Mouse (Mus musculus) heart, postnatal 14 days (tissue): ENCODE measurements around the gene Edn1. TPM values are rescaled to one million over a fixed set of nuclear protein-coding genes. Genes with fewer than 3 reads are reported as not detected.
A peak's percentile ranks its signal among the peaks of the same experiment; 100 is the strongest.

Experiments
- DNase-seq, 2 experiments: peaks; one replicate each; pipeline ENCODE4 v3.0.0; 2021 to 2022
- intact Hi-C: fragments of 180-260 bp; cut with DNase I; formaldehyde crosslinking; loops from one replicate; pipeline ENCODE4 v1.15.1; 2025
- long read RNA-seq, 2 experiments: library from polyadenylated mRNA; stranded (forward); transcript quantifications; one replicate each; pipeline ENCODE4 v2.0.0; 2021
- total RNA-seq, 2 experiments: library from RNA; stranded (reverse); gene quantifications; 2 replicates each; pipeline ENCODE4 v1.2.3; 2021

The Edn1 gene
- 1 to 10 TPM; 5.5 to 5.6 TPM for total RNA-seq
- long read RNA-seq, experiment 1, transcript Edn1-201 (5 exons, 2,139 nt): major isoform, 5 of 8 reads
- long read RNA-seq, experiment 1, partial matches to known transcripts: 1 of 8 reads
- long read RNA-seq, experiment 1, other reads (novel, unspliced or antisense): 2 of 8 reads
- long read RNA-seq, experiment 2, transcript Edn1-201 (5 exons, 2,139 nt): major isoform, 10 of 10 reads
- long read RNA-seq, experiment 2, partial matches to known transcripts: 0 of 10 reads
- long read RNA-seq, experiment 2, other reads (novel, unspliced or antisense): 0 of 10 reads

- intact Hi-C loops: loop anchor here (2.0 to 5.0 kb wide), 4 partner anchors 56 to 594 kb away; partner anchors contain the start of gene Hivep1
- DNase-seq: peak; percentile 66 to 68
Observed at GRCm38 (mm10) chr13:42301161-42301721, at the start of gene Edn1. Gene Edn1 (plus strand): TSS chr13:42301476.

GRCm38 (mm10) chr13:42253821-42254220 is 47.5 kb upstream of the Edn1 start:
- DNase-seq: no peak
- intact Hi-C loops: no loop called here

GRCm38 (mm10) chr13:42255105-42255504 is 46.2 kb upstream of the Edn1 start:
- intact Hi-C loops: no loop called here
- DNase-seq: no peak

DNA sequence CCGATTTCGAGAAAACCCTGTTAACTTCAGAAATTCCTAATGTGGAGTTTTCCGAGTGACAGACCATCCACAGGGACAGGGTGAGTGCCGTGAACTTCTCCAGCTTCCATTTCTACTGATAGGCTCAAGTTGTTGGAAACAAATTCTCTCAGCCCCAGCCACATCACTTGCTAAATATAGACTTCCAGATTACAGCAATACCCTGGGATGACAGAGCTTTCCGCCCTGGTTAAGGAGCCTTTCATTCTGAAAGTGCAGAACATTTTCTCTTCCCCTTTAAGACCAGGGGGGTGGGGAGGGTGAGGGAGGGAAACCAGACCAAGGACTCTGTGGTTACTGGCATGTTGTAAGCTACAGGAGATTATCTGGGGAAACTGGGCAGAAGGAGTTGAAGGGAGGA is 42.9 kb upstream of the Edn1 start:
- peak; percentile 31 to 50 for DNase-seq
- intact Hi-C loops: no loop called here

DNA sequence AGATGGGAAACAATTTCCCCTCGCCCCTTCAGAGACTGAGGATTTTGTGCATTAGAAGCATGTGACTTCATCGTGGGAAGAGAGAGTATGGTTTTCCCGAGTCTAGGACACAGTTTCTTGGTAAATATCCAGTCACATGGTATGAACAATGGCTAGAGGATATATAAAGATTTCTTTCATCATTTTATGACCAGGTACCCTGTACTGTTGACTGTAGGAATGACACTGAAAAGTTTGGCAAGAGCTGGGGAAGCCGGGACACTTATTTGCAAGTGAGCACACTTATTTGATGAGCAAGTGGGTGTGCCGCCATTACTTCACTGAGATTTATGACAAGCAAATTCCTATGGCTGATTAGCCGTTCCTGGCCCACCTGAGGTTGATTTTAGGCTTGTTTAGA is 40.6 kb upstream of the Edn1 start:
- no peak for DNase-seq
- intact Hi-C loops: no loop called here

DNA sequence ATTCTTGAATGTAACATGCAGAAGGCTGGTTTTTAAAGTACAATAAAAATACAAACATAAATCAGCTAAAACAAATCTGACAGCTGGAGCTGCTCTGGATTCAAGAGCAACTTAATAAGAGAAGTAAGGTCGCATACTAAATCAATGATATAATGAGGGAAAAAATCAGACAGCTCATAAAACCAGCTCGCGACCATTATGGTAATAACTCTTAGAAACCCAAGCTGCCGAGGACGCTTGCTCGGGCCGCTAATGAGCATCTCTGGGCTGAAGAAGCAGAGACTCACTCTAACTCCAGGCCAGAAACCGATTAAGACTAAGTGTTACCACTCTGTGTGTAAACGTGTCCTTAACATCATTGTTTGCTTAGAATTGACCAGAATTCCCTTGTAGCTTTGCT is 31.2 kb upstream of the Edn1 start:
- intact Hi-C loops: no loop called here
- DNase-seq: no peak

GRCm38 (mm10) chr13:42276774-42277454 is 24.4 kb upstream of the Edn1 start:
- intact Hi-C loops: no loop called here
- DNase-seq: no peak

DNA sequence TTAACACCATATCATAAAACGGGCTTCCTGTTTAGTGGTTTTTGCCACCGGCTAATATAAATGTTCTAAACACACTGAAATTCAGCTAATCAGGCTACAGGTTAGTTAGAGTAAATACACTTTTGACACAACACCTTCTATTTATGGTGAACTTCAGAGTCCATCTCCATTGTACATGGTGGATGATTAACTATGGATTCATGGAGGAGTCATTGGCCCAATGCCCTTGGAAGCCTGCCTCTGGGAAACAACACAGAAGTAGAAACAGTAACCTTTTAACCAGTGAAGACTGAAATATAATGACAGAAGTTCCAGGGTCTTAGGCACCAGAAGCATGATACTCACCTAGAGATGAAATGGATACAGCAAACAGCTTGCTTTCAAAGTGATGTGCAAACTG is 23.5 kb upstream of the Edn1 start:
- intact Hi-C loops: no loop called here

DNA sequence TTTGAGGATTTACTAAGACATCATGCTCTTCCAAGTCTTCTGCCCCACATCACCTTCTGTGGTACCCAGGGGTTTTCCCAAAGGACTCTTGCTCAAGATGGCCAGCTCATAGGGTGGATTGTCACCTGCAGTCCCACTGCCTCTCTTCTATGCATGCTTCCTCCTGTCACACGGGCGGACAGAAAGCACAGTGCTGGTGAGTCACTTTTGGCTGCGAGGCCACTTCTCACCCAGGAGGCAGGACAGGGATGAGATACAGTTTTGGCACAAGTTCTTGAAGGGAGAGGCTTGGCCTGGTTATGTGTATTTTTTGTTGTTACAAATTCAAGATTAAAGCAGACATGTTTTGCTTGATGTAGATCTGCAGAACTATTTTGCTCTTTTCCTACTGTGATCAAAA is 15.4 kb upstream of the Edn1 start:
- DNase-seq: peak in 1 of 2 experiments; percentile 38
- intact Hi-C loops: no loop called here

More for the DNA sequence above, 23.5 kb upstream of the Edn1 start:
- DNase-seq: no peak

DNA sequence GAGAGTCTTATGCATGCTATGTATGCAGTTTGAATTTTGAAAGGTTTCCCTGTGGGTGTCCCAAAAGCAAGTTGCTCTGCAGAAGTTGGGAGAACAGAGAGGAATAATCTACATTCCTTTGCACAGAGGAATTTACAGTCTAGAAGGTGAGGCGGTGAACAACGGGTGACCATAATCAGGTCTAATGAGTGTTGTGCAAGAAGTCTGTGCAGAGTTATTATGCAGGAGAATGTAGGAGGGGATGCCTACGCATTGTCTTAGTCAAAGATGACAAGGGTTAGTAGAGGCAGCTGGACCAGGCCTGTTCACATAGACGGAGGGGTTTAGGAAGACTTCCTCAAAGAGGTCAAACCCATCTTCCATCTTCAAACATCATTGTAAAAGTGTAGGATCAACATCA is 14.5 kb upstream of the Edn1 start:
- no peak for DNase-seq
- intact Hi-C loops: no loop called here

GRCm38 (mm10) chr13:42292593-42292992 is 8.7 kb upstream of the Edn1 start:
- no peak for DNase-seq
- intact Hi-C loops: no loop called here

- intact Hi-C loops: no loop called here
- DNase-seq: peak in 1 of 2 experiments; percentile 55
Observed at GRCm38 (mm10) chr13:42298302-42298701, 3.0 kb upstream of the Edn1 start.

DNA sequence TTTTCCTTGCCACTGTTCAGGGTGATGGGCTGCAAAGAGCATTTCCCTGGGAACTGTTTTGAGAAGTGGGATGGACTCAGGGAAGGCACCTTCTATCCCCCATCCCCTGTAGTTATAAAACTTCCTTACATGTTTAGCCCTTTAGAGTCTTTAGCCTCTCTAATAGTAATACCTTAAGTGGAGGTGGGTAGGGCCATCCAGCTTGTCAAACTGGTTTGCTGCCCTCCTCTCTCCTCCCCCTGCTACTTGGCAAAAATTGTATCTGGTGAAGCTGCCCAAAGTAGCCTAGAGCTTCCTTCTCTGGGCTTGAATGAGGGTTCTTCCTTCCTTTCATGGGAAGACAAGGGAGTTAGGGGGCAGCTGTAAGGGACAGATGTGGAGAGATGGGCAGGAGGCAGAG is 2.5 kb upstream of the Edn1 start:
- DNase-seq: peak in 1 of 2 experiments; percentile 19
- intact Hi-C loops: no loop called here

DNA sequence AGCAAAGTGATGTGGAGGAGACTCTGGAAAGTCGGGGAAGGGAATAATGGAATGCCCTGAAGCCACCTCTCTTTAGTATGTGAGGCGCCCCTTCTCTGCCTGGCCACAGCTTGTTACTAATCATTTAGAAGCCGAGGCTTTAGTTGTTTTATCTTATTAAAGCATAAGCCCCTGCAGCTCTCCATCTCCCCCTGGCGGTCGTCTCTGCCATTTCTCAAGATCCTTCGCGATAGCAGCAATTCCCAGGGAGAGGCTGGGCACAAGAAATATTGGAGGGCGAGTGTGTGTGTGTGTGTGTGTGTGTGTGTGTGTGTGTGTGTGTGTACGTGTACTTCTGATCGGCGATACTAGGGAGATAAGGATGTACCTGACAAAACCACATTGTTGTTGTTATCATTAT is 709 bp upstream of the Edn1 start:
- peak; percentile 86 to 91 for DNase-seq
- intact Hi-C loops: loop anchor here (1.0 to 5.0 kb wide), 5 partner anchors 56 to 657 kb away; partner anchors contain the start of gene Hivep1

DNA sequence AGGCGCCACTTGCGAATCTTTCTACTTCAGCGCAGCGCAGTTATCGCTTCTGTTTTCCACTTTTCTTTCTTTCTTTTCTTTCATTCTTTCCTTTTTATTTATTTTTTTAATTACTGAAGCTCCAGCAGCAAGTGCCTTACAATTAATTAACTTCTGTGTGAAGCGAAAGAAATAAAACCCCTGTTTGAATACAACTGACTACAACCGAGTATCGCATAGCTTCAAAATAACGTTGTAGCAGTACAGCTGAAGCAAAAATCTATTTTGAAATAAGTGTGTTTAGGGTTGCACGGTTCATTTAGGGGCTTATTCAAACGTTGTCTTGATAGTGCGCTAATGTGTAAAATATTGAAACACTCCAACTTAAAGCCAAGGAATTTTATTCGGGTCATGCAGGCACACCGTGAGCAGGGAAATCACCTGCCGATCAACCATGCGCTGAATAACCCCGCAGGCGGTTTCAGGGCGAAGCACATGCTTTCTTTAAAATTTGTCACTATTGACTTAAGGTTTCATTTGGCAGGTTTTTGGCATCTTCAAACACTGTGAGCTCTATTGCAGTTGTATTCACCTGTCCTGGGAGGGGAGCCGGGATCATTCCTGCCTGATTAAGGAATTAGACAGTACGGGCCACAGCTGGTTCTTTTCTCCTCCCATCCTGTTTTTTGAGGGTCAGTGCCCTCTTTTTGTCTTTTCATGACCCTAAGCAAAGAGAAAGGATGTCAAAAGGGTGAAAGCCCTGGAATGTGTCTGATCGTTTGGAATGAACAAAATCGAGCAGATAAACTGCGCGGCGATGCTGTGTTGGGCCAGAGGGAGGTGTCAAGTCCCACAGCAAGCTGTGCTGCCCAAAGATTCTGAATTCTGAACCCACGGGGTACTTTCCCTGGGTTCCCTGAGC is 935 bp downstream of the Edn1 start:
- intact Hi-C loops: loop anchor here (2.0 to 5.0 kb wide), 4 partner anchors 57 to 595 kb away; partner anchors contain the start of gene Hivep1
- DNase-seq: peak in 1 of 2 experiments; percentile 38

- intact Hi-C loops: loop anchor here (5.0 kb wide), 2 partner anchors 251 to 596 kb away; partner anchors contain the start of gene Hivep1
- peak in 1 of 2 experiments; percentile 39 for DNase-seq
Observed at GRCm38 (mm10) chr13:42303180-42303929, 2.1 kb downstream of the Edn1 start.

- peak in 1 of 2 experiments; percentile 16 for DNase-seq
- intact Hi-C loops: loop anchor here (1.0 to 5.0 kb wide), 3 partner anchors 252 to 597 kb away; partner anchors contain the start of gene Hivep1
Observed at GRCm38 (mm10) chr13:42304139-42304538, 2.9 kb downstream of the Edn1 start.

DNA sequence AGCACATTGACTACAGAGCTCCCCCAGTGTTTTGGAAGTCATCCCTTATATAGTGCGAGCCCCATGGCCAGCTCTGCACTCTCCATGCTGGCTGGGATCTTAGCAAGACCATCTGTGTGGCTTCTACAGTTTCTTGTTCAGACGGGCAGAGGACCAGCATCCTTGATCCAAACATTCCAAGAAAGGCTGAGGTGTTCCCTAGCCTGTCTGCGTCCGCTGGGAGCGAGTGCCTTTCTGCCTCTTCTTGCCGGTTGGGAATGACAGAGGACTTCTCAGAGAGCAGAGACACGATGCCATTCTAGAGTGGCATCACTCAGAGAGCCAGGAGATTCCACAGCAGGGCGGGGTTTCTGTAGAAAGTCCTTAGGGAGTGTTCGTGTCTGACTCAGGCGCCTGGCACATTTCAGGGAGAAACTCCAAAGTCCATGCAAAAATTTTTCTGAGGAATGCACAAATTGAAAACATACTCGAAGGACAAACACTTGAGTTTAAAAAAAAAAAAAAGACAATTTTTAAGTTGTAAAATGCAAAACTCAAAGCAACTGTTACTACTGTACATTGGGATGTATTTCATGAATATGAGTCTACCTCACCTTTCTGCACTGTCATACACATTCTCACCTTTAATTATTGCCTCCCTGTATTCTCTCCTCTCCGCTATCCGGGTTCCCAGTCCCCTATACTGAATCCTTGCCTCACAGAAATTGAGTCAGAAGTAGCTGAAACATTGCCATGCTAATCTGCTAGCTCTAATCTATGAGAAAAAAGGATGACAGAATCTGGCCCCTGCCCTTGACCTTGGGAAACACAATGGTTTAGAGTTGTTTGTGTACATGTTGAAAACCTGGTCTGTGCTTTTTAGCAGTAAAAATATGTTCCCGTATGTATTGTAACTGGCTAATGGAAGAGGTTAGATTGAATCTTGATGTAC is 5.9 kb downstream of the Edn1 start:
- no peak for DNase-seq
- intact Hi-C loops: no loop called here
